Mouse (Mus musculus) retina, adult 2 months (tissue): ENCODE data around the gene Ppip5k1.
"Not testable (repeated sequence)": the region's sequence is repeated elsewhere in the genome, so short reads cannot be mapped to it uniquely, and the experiment has no call there.

Source experiments
- DNase-seq: peaks from one replicate; pipeline ENCODE4 v3.0.0-alpha.2; 2012; ENCODE audit warnings: low read depth, low spot score

Gene Ppip5k1

GRCm38 (mm10) chr2:121354820-121355592 is at the start of gene Ppip5k1:
Gene Ppip5k1 (minus strand): TSS chr2:121355396.
- DNase-seq: peak; percentile 87

- DNase-seq: no peak
Observed at GRCm38 (mm10) chr2:121403296-121403695, 48.1 kb upstream of the Ppip5k1 start.

- peak; percentile 71 for DNase-seq
Observed at GRCm38 (mm10) chr2:121396624-121397023, 41.4 kb upstream of the Ppip5k1 start.

GRCm38 (mm10) chr2:121386961-121387575 is 31.9 kb upstream of the Ppip5k1 start, which contains the start of gene Strc:
Gene Strc (minus strand): TSS chr2:121387168.
- not testable (repeated sequence) for DNase-seq

- DNase-seq: no peak
Observed at GRCm38 (mm10) chr2:121374766-121375165, 19.6 kb upstream of the Ppip5k1 start.

GRCm38 (mm10) chr2:121372266-121372665 is 17.1 kb upstream of the Ppip5k1 start:
- no peak for DNase-seq

GRCm38 (mm10) chr2:121370921-121371320 is 15.7 kb upstream of the Ppip5k1 start:
- DNase-seq: no peak

GRCm38 (mm10) chr2:121368831-121369230 is 13.6 kb upstream of the Ppip5k1 start:
- DNase-seq: no peak

- DNase-seq: no peak
Observed at GRCm38 (mm10) chr2:121363656-121364055, 8.5 kb upstream of the Ppip5k1 start.

- DNase-seq: no peak
Observed at GRCm38 (mm10) chr2:121359461-121359860, 4.3 kb upstream of the Ppip5k1 start.

- DNase-seq: peak; percentile 73
Observed at GRCm38 (mm10) chr2:121358381-121358780, 3.2 kb upstream of the Ppip5k1 start.

GRCm38 (mm10) chr2:121357961-121358360 is 2.8 kb upstream of the Ppip5k1 start:
- no peak for DNase-seq

- DNase-seq: no peak
Observed at GRCm38 (mm10) chr2:121357494-121357893, 2.3 kb upstream of the Ppip5k1 start, which contains the start of gene Ckmt1. Gene Ckmt1 (plus strand): TSS chr2:121357714.

- DNase-seq: no peak
Observed at GRCm38 (mm10) chr2:121354378-121354777, 818 bp downstream of the Ppip5k1 start.

- no peak for DNase-seq
Observed at GRCm38 (mm10) chr2:121353156-121353555, 2.0 kb downstream of the Ppip5k1 start.

- DNase-seq: no peak
Observed at GRCm38 (mm10) chr2:121339057-121339456, 16.1 kb downstream of the Ppip5k1 start.

- no peak for DNase-seq
Observed at GRCm38 (mm10) chr2:121329492-121329891, 25.7 kb downstream of the Ppip5k1 start.

GRCm38 (mm10) chr2:121323693-121324470 is 31.3 kb downstream of the Ppip5k1 start:
- DNase-seq: no peak

- no peak for DNase-seq
Observed at GRCm38 (mm10) chr2:121323041-121323440, 32.2 kb downstream of the Ppip5k1 start.

- no peak for DNase-seq
Observed at GRCm38 (mm10) chr2:121316278-121316677, 38.9 kb downstream of the Ppip5k1 start.

GRCm38 (mm10) chr2:121308997-121309416 is 46.2 kb downstream of the Ppip5k1 start:
- no peak for DNase-seq

GRCm38 (mm10) chr2:121300036-121300435 is 55.2 kb downstream of the Ppip5k1 start:
- DNase-seq: no peak
